Mouse (Mus musculus) heart, embryonic 16.5 days (tissue): ENCODE data around the gene Stt3b. TPM values are rescaled to one million over a fixed set of nuclear protein-coding genes. Genes with fewer than 3 reads are reported as not detected.

Experiments
- ATAC-seq: fragments of 200-750 bp; cut with Nextera tagmentation; replicated peaks from 2 replicates; pipeline ENCODE4 v1.8.0; 2017; ENCODE audit warnings: moderate number of reproducible peaks; ENCODE audit not compliant: insufficient read depth, low FRiP score; ENCODE audit errors: extremely low read depth
- H3K27ac ChIP-seq: fragments of 300-500 bp; sonication (generic); 2 replicates; pipeline ENCODE4 v1.5.1; 2014; ENCODE audit warnings: mild to moderate bottlenecking, low read length, control low read depth, moderate library complexity
- H3K27me3 ChIP-seq: fragments of 300-500 bp; sonication (generic); 2 replicates; pipeline ENCODE4 v1.6.1; 2014; ENCODE audit warnings: low read length, mixed read lengths; ENCODE audit not compliant: control insufficient read depth, insufficient read depth
- H3K36me3 ChIP-seq: fragments of 300-500 bp; sonication (generic); 2 replicates; pipeline ENCODE4 v1.6.1; 2014; ENCODE audit not compliant: control insufficient read depth, insufficient read depth
- H3K4me1 ChIP-seq: fragments of 300-500 bp; sonication (generic); 2 replicates; pipeline ENCODE4 v1.6.1; 2014; ENCODE audit warnings: low read length, mixed read lengths; ENCODE audit not compliant: control insufficient read depth, insufficient read depth
- H3K4me2 ChIP-seq: fragments of 300-500 bp; sonication (generic); 2 replicates; pipeline ENCODE4 v1.6.1; 2014; ENCODE audit warnings: low read depth, mild to moderate bottlenecking, control low read depth, low read length
- H3K4me3 ChIP-seq: fragments of 300-500 bp; sonication (generic); 2 replicates; pipeline ENCODE4 v1.5.1; 2014; ENCODE audit warnings: mild to moderate bottlenecking, control low read depth, low read length
- H3K9ac ChIP-seq: fragments of 300-500 bp; sonication (generic); 2 replicates; pipeline ENCODE4 v1.6.1; 2014; ENCODE audit warnings: low read length, control low read depth
- H3K9me3 ChIP-seq: fragments of 300-500 bp; sonication (generic); replicated peaks from 2 replicates; pipeline ENCODE4 v1.6.1; 2016; ENCODE audit warnings: low read length; ENCODE audit not compliant: control insufficient read depth
- WGBS: fragments of 180-500 bp; shearing (Covaris S2); extraction: QIAGEN DNeasy Blood & Tissue Kit; methylation state at CpG from one replicate; pipeline ENCODE4 v1.1.7; 2014; 5-methylcytosine and 5-hydroxymethylcytosine counted together
- polyA plus RNA-seq: library from polyadenylated mRNA; unstranded; fragments of >200 nt; fragmentation: Nextera tagmentation; extraction: Ambion mirVana; gene quantifications from 2 replicates; pipeline ENCODE4 v1.2.1, GENCODE M21; 2015

Stt3b gene
- polyA plus RNA-seq, 1 experiment from 2014 or later, result 69.8 TPM

- Histone ChIP-seq H3K4me2 (no peak overlapping the region), H3K4me1 (peaks cover 5% of the 10 kb centered on the region; the same call in 1 of the 2 replicates), H3K9ac (no peak overlapping the region), H3K4me3 (no peak overlapping the region), H3K27ac (no peak overlapping the region), H3K27me3 (no peaks in the 10 kb centered on the region), H3K9me3 (no peaks in the 10 kb centered on the region), H3K36me3 (no peaks in the 10 kb centered on the region)
- 73% methylated on average over 7 of the region's 7 CpGs for WGBS
- ATAC-seq, result no peak
Observed at GRCm38 (mm10) chr9:115220466-115220865, 89.8 kb downstream of the Stt3b start.

GRCm38 (mm10) chr9:115217984-115218383, 92.2 kb downstream of the Stt3b start:
- 39% methylated on average over 9 of the region's 9 CpGs for WGBS

GRCm38 (mm10) chr9:115215830-115216701, 94.2 kb downstream of the Stt3b start:
- Histone ChIP-seq H3K4me3 (no peak overlapping the region), H3K4me2 (no peak overlapping the region), H3K4me1 (peaks cover 8% of the 10 kb centered on the region), H3K9me3 (no peaks in the 10 kb centered on the region), H3K27ac (no peak overlapping the region), H3K9ac (no peak overlapping the region), H3K27me3 (no peaks in the 10 kb centered on the region), H3K36me3 (no peaks in the 10 kb centered on the region)
- 36% methylated on average over 21 of the region's 21 CpGs for WGBS
- no peak for ATAC-seq

More at GRCm38 (mm10) chr9:115217984-115218383, 92.2 kb downstream of the Stt3b start:
- no peaks in the 10 kb centered on the region for H3K36me3 ChIP-seq
- peaks cover 8% of the 10 kb centered on the region for H3K4me1 ChIP-seq
- no peaks in the 10 kb centered on the region for H3K9me3 ChIP-seq
- H3K27me3 ChIP-seq, result no peaks in the 10 kb centered on the region
- no peak overlapping the region for H3K9ac ChIP-seq
- no peak overlapping the region for H3K4me2 ChIP-seq
- H3K27ac ChIP-seq, result no peak overlapping the region
- no peak for ATAC-seq
- no peak overlapping the region for H3K4me3 ChIP-seq

- H3K4me1 ChIP-seq, result peaks cover 8% of the 10 kb centered on the region
- 0 out of 2 replicates have a peak overlapping the region, but pooled peaks have one; percentile 21 for H3K27ac ChIP-seq
- H3K36me3 ChIP-seq, result no peaks in the 10 kb centered on the region
- H3K4me2 ChIP-seq, result no peak overlapping the region; the same call in 1 of the 2 replicates
- WGBS, result 20% methylated on average over 7 of the region's 7 CpGs
- H3K9ac ChIP-seq, result no peak overlapping the region
- H3K27me3 ChIP-seq, result no peaks in the 10 kb centered on the region
- H3K9me3 ChIP-seq, result no peaks in the 10 kb centered on the region
- 0 out of 2 replicates have a peak, but pooled peaks have one; percentile 25 for ATAC-seq
- H3K4me3 ChIP-seq, result no peak overlapping the region
Observed at GRCm38 (mm10) chr9:115214572-115215571, 95.3 kb downstream of the Stt3b start.

- no peaks in the 10 kb centered on the region for H3K9me3 ChIP-seq
- H3K27me3 ChIP-seq, result no peaks in the 10 kb centered on the region
- no peaks in the 10 kb centered on the region for H3K36me3 ChIP-seq
- H3K9ac ChIP-seq, result no peak overlapping the region
- 84% methylated on average over 5 of the region's 5 CpGs for WGBS
- H3K27ac ChIP-seq, result no peak overlapping the region
- ATAC-seq, result no peak
- no peak overlapping the region for H3K4me2 ChIP-seq
- H3K4me3 ChIP-seq, result no peak overlapping the region
- peaks cover 8% of the 10 kb centered on the region for H3K4me1 ChIP-seq
Observed at GRCm38 (mm10) chr9:115213755-115214264, 96.4 kb downstream of the Stt3b start.

- no peaks in the 10 kb centered on the region for H3K9me3 ChIP-seq
- 87% methylated on average over 12 of the region's 12 CpGs for WGBS
- H3K27ac ChIP-seq, result no peak overlapping the region
- no peak overlapping the region for H3K9ac ChIP-seq
- H3K4me3 ChIP-seq, result no peak overlapping the region
- no peak overlapping the region for H3K4me2 ChIP-seq
- no peaks in the 10 kb centered on the region for H3K27me3 ChIP-seq
- no peaks in the 10 kb centered on the region for H3K36me3 ChIP-seq
- H3K4me1 ChIP-seq, result peaks cover 12% of the 10 kb centered on the region
- ATAC-seq, result no peak
Observed at GRCm38 (mm10) chr9:115210535-115210934, 99.7 kb downstream of the Stt3b start.

- no peak overlapping the region for H3K9ac ChIP-seq
- 85% methylated on average over 7 of the region's 7 CpGs for WGBS
- H3K36me3 ChIP-seq, result no peaks in the 10 kb centered on the region
- ATAC-seq, result no peak
- no peak overlapping the region for H3K4me3 ChIP-seq
- H3K4me1 ChIP-seq, result peaks cover 9% of the 10 kb centered on the region
- H3K27me3 ChIP-seq, result no peaks in the 10 kb centered on the region
- H3K4me2 ChIP-seq, result no peak overlapping the region
- no peaks in the 10 kb centered on the region for H3K9me3 ChIP-seq
- H3K27ac ChIP-seq, result no peak overlapping the region
Observed at GRCm38 (mm10) chr9:115209737-115210136, 100.5 kb downstream of the Stt3b start.

GRCm38 (mm10) chr9:115206219-115206618, 104.0 kb downstream of the Stt3b start:
- Histone ChIP-seq H3K4me2 (no peak overlapping the region), H3K27me3 (no peaks in the 10 kb centered on the region), H3K9ac (no peak overlapping the region), H3K4me1 (peaks cover 9% of the 10 kb centered on the region), H3K36me3 (no peaks in the 10 kb centered on the region), H3K27ac (no peak overlapping the region), H3K4me3 (no peak overlapping the region), H3K9me3 (no peaks in the 10 kb centered on the region)
- 0 out of 2 replicates have a peak, but pooled peaks have one; percentile 14 for ATAC-seq
- WGBS, result 59% methylated on average over 5 of the region's 5 CpGs
